Mouse (Mus musculus): Measurements from ENCODE around the gene Krt16.

GRCm38 (mm10) chr11:100297801-100298200 lies 49.1 kb upstream of the Krt16 start:
- TF ChIP-seq CTCF (IDR thresholded peaks at IDR 0.05; ENCODE audit: control insufficient read depth, insufficient read depth, low read length) (peak; percentile 64), POLR2A (IDR thresholded peaks at IDR 0.05; ENCODE audit: borderline replicate concordance, control insufficient read depth, low read depth, low read length) (no peak)
